Mouse (Mus musculus) liver, embryonic 14.5 days (tissue): ENCODE data around the gene Cd72.

ENCODE experiments used
- CTCF ChIP-seq: IDR thresholded peaks from 2 replicates; pipeline ENCODE4 v1.5.1; 2016; ENCODE audit warnings: antibody characterized with exemption, low read depth, control low read depth
- EP300 ChIP-seq: IDR thresholded peaks from 2 replicates; pipeline ENCODE4 v1.6.1; 2016; ENCODE audit warnings: antibody characterized with exemption, low read depth

DNA sequence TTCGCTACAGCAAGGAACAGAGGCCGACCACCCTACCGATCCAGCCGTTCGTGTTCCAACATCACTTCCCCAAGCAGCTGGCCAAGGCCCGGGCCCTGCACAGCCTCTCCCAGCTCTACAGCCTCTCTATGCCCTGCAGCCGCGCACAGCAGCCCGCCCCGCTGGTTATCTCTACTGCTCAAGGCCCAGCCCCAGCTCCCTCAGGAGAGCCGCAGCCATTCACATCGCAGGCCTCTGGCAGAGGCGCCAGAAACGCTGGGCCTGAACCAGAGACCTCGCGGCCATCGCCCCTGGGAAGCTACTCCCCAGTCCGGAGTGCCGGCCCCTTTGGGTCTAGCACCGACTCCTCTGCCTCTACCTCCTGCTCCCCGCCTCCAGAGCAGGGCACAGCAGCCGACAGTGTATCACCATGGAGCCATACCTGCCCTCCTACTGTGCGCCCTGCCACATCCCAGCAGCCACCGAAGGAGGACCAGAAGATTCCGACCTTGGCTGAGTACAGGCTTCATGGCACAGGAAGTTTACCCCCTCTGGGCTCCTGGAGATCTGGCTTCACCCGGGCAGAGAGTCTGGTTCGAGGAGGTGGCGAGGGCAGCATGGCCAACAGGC is 32.7 kb downstream of the Cd72 start:
- TF ChIP-seq CTCF, result no peak
- TF ChIP-seq EP300, result no peak
